Mouse (Mus musculus): ENCODE results near the gene Oat.

The Oat gene

DNA sequence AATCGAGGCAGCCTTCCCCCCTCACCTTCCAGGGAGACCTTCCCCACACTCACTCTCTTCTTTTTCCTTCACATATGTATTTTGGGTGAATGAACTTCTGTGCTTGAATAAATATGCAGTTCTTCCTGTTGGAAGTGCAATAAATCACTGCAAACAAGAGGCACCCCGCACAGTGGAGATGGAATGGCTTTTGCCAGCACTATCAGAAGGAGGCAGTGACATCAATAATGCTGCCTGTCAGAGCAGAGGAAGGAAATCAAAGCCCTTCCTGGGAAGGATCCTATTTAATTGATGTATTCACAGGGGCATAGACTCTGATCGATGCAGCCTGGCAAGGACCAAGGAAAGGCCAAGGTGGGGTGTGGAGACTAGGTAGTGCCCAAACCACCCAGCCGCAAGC, 33.8 kb downstream of the Oat start:
- no peak for DNase-seq (ENCODE audit: low spot score in 2 of 2)

- DNase-seq (ENCODE audit: low spot score in 2 of 2), result no peak
Observed at GRCm38 (mm10) chr7:132541566-132541965, 34.6 kb downstream of the Oat start.

DNA sequence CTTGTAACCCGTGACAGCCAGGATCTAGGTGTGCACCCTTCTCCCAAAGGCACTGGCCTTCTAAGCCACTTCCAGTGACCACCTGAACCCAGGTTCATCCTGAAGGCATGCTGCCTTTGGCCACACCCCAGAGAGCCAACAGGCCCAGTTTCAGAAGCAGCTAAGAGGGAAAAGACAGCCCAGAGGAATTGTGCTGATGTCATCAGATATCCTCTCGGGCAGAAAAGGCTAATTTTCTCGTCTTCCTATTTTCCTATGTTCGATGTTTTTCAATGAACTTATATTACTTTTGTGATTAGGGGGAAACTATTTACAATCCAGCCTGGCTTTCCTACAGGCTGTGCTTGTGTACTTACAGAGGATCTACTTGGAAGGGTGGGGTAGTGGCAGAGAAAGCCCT, 35.6 kb downstream of the Oat start:
- DNase-seq (ENCODE audit: low spot score in 2 of 2), result no peak

- no peak for DNase-seq (ENCODE audit: low spot score in 2 of 2)
Observed at GRCm38 (mm10) chr7:132529206-132529605, 47.0 kb downstream of the Oat start.

DNA sequence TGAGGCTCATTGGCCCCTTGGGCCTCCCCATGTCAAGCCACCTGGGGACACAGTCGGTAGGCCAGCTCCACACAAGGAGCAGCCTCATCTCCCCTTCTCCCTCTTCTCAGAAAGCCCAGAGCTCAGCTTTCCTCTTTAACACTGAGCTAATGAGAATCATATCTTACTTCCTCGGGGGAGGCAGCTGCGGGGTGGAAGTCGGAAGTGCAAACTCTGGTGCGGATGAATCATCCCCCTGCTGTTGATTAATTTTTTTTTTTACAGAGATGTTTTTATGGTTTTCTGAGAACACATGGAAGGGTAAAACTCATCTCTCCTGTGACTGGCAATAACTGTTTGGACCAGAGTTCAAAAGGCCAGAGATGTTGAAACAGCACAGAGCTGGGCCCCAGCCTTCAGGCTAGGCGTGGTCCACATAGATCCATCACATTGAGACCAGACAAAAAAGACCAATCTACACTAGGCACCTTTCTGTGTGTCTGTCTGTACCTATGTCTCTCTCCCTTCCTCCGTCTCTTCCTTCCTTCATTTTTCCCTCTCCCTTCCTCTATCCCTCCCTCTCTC, 62.7 kb downstream of the Oat start:
- no peak for DNase-seq (ENCODE audit: low spot score in 2 of 2)

- no peak for DNase-seq (ENCODE audit: low spot score in 2 of 2)
Observed at GRCm38 (mm10) chr7:132509110-132509509, 67.1 kb downstream of the Oat start.

All from heart, adult 9 months (tissue).